Mouse (Mus musculus) left cerebral cortex, postnatal 14 days (tissue): ENCODE data around the gene Clca4a. TPM values are rescaled to one million over a fixed set of nuclear protein-coding genes. Genes with fewer than 3 reads are reported as not detected.

Source experiments
- total RNA-seq, 2 experiments: library from RNA; stranded (reverse); gene quantifications; 2 replicates each; pipeline ENCODE4 v1.2.3; 2021

Clca4a gene
- total RNA-seq, 2 experiments from 2014 or later, result not detected

Other genes with a start within 250 kb of the Clca4a start
- gene Clca3a1, start 214.1 kb downstream of the Clca4a start, total RNA-seq, result under 1 TPM; 0.63 to 0.75 TPM
- 1 to 10 TPM in 1 of 2 experiments, under 1 TPM in 1; 0.66 to 1.1 TPM for gene Clca3a2, start 155.6 kb downstream of the Clca4a start, total RNA-seq
- not detected for gene Clca3b, start 125.7 kb downstream of the Clca4a start, total RNA-seq
- gene Clca4b, start 42.5 kb downstream of the Clca4a start, total RNA-seq, result not detected
- not detected for gene Clca1, start 57.7 kb upstream of the Clca4a start, total RNA-seq
- gene Clca2, start 124.4 kb upstream of the Clca4a start, total RNA-seq, result not detected
- 10 to 100 TPM; 15.5 to 17.9 TPM for gene Odf2l, start 143.5 kb upstream of the Clca4a start, total RNA-seq